Mouse (Mus musculus): ENCODE measurements around the gene Deaf1.
"Not testable (repeated sequence)": the region's sequence is repeated elsewhere in the genome, so short reads cannot be mapped to it uniquely, and the experiment has no call there.

Deaf1 gene

DNA sequence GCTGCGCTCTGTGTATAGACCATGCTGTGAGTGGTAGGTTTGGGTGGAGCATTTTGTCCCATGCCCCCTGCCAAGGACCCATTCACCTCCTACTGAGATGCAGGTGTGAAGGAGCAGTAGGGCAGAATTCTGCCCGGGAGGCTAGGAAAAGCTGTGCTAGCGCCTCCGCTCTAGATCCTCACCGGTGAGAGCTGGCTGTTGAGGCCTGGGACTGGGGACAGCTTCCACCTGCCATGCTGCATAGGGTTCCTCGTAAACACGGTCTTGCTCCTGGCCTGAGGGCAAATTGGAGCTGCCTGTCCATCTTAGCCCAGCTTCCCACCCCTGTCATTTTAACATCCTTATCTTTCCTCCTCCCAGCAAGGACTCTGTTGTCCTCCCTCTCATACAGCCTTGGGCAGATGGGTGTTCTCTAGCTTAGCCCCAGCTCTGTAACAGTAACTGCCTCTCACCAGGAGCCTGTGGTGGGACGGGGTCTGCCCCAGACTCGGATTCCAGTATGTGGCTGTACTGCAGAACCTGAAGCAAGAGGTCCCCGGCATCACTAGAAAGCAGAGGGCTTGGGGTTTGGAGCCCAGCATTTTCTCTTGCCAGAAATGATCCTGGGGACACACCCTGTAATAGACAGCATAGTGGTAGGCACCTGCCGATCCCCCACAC, 63.3 kb downstream of the Deaf1 start:
- in situ Hi-C loops (cut with MseI, MboI), result no loop called here

DNA sequence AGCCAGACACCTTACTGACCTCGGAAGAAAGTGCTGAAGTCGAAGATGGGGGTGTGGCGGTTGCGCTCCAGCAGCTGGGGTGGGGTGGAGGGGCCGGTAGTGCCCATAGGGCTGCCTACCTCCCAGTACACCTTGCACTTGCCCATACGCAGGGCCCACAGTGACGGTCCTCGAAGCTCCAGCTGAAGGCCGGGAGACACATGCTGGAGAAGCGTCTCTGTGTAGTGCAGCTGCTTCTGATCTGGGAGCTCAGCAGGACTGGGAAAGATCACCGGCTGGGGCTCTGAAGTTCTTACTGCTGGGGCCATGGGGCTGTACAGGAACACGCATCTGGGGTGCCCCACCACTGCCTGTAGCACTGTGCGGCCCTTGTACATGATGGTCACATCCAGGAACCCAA, 63.9 kb downstream of the Deaf1 start:
- in situ Hi-C loops (cut with MseI, MboI), result no loop called here

- in situ Hi-C loops (cut with MseI, MboI), result no loop called here
These were observed 66.0 kb downstream of the Deaf1 start for GRCm38 (mm10) chr7:141261480-141261879.

DNA sequence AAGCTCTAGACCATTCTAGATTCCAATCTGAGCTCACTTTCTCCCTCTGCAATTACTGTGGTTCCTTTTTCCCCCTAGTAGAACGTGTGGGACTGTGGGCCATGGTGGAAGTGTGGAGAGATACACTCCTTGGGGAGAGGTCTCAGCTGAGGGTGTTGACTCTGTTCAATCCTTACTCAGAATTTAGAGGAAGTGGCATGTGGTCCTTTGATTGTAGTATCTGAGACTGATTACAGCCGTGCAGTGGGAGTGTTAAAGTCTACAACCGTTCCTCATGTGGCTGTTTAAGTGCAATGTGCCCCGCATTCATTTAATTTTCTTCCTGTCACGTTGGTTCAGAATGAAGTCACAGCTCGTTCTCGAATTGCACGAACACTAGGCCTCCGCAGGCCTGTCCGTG, 71.3 kb downstream of the Deaf1 start:
- in situ Hi-C loops (cut with MseI, MboI), result no loop called here

DNA sequence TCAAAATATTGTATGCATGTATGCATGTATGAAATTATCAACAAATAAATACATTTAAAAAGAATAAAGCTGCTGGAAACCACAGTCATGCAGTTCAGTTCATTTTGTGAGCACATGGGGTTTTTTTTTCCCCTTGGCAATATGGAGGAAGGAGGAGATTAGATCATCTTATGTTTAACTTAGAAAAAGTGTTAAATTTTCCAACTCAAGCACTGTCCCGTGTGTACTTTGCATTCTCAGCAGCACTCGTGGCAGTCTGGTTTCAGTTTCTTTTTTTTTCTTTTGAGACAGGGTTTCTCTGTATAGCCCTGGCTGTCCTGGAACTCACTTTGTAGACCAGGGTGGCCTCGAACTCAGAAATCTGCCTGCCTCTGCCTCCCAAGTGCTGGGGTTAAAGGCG, 77.0 kb downstream of the Deaf1 start:
- in situ Hi-C loops (cut with MseI, MboI), result not testable (repeated sequence)
